Mouse (Mus musculus) heart, postnatal 0 days (tissue): ENCODE data around the gene Nr2f2. TPM values are rescaled to one million over a fixed set of nuclear protein-coding genes. Genes with fewer than 3 reads are reported as not detected.
A peak's percentile ranks its signal among the peaks of the same experiment; 100 is the strongest.

Experiments
- ATAC-seq: fragments of 200-750 bp; cut with Nextera tagmentation; 2 replicates; pipeline ENCODE4 v1.8.0; 2017; ENCODE audit warnings: low read depth, moderate number of reproducible peaks, moderate library complexity; ENCODE audit not compliant: insufficient read depth
- DNase-seq: peaks from one replicate; pipeline ENCODE4 v3.0.0-alpha.2; 2016; ENCODE audit warnings: low spot score
- H3K27ac ChIP-seq: fragments of 300-500 bp; sonication (generic); 2 replicates; pipeline ENCODE4 v1.5.1; 2014; ENCODE audit warnings: low read depth, mild to moderate bottlenecking
- H3K27me3 ChIP-seq: fragments of 300-500 bp; sonication (generic); 2 replicates; pipeline ENCODE4 v1.6.1; 2014; ENCODE audit warnings: low read length, mixed read lengths; ENCODE audit not compliant: control insufficient read depth, insufficient read depth
- H3K36me3 ChIP-seq: fragments of 300-500 bp; sonication (generic); replicated peaks from 2 replicates; pipeline ENCODE4 v1.6.1; 2014; ENCODE audit warnings: low read length, mixed read lengths; ENCODE audit not compliant: control insufficient read depth, insufficient read depth
- H3K4me1 ChIP-seq: fragments of 300-500 bp; sonication (generic); 2 replicates; pipeline ENCODE4 v1.6.1; 2014; ENCODE audit warnings: antibody characterized with exemption; ENCODE audit not compliant: control insufficient read depth, insufficient read depth
- H3K4me2 ChIP-seq: fragments of 300-500 bp; sonication (generic); 2 replicates; pipeline ENCODE4 v1.6.1; 2014; ENCODE audit warnings: low read depth, mild to moderate bottlenecking, low read length, moderate library complexity
- H3K4me3 ChIP-seq: fragments of 300-500 bp; sonication (generic); 2 replicates; pipeline ENCODE4 v1.5.1; 2014; ENCODE audit warnings: low read depth, low read length
- H3K9ac ChIP-seq: fragments of 300-500 bp; sonication (generic); replicated peaks from 2 replicates; pipeline ENCODE4 v1.6.1; 2014; ENCODE audit warnings: low read depth, low read length, mixed read lengths
- H3K9me3 ChIP-seq: fragments of 300-500 bp; sonication (generic); replicated peaks from 2 replicates; pipeline ENCODE4 v1.6.1; 2016; ENCODE audit warnings: low read length; ENCODE audit not compliant: control insufficient read depth
- CTCF ChIP-seq: IDR thresholded peaks from 2 replicates; pipeline ENCODE4 v1.5.1; 2016; ENCODE audit warnings: antibody characterized with exemption, control low read depth, low read depth
- EP300 ChIP-seq: IDR thresholded peaks from 2 replicates; pipeline ENCODE4 v1.6.1; 2016; ENCODE audit warnings: antibody characterized with exemption, low read depth
- WGBS: fragments of 180-500 bp; shearing (Covaris S2); extraction: QIAGEN DNeasy Blood & Tissue Kit; methylation state at CpG from one replicate; pipeline ENCODE4 v1.1.7; 2014; 5-methylcytosine and 5-hydroxymethylcytosine counted together
- polyA plus RNA-seq: library from polyadenylated mRNA; unstranded; fragments of >200 nt; fragmentation: Nextera tagmentation; extraction: Ambion mirVana; gene quantifications from 2 replicates; pipeline ENCODE4 v1.2.1, GENCODE M21; 2015
- total RNA-seq: library from RNA; depleted of rRNA; stranded (reverse); fragments of >200 nt; gene quantifications from 2 replicates; pipeline ENCODE4 v1.2.3, GENCODE M21; 2014; ENCODE audit warnings: low replicate concordance

Gene Nr2f2
- total and polyA plus RNA-seq, 2 experiments from 2014 or later: 8.3 to 18.2 TPM

- ATAC-seq: no peak
- peaks cover 99% of the 10 kb centered on the region for H3K27me3 ChIP-seq
- no peak overlapping the region for H3K9ac ChIP-seq
- no peak for DNase-seq
- H3K36me3 ChIP-seq: no peaks in the 10 kb centered on the region
- H3K9me3 ChIP-seq: no peaks in the 10 kb centered on the region
- TF ChIP-seq CTCF: no peak
- no peak for TF ChIP-seq EP300
- 19% methylated on average over 19 of the region's 19 CpGs for WGBS
- H3K4me3 ChIP-seq: no peak overlapping the region
- no peak overlapping the region for H3K27ac ChIP-seq
- no peak overlapping the region for H3K4me2 ChIP-seq
- H3K4me1 ChIP-seq: no peaks in the 10 kb centered on the region
Observed at GRCm38 (mm10) chr7:70329521-70330206, 36.9 kb downstream of the Nr2f2 start.

GRCm38 (mm10) chr7:70329037-70329516 lies 37.5 kb downstream of the Nr2f2 start:
- Histone ChIP-seq H3K9me3 (no peaks in the 10 kb centered on the region), H3K4me3 (no peak overlapping the region), H3K4me2 (no peak overlapping the region), H3K27me3 (peaks cover 100% of the 10 kb centered on the region), H3K9ac (no peak overlapping the region), H3K27ac (no peak overlapping the region), H3K36me3 (no peaks in the 10 kb centered on the region), H3K4me1 (no peaks in the 10 kb centered on the region)
- DNase-seq (no peak), ATAC-seq (no peak)
- WGBS: 17% methylated on average over 6 of the region's 6 CpGs
- no peak for TF ChIP-seq CTCF
- TF ChIP-seq EP300: no peak

- peaks cover 100% of the 10 kb centered on the region for H3K27me3 ChIP-seq
- WGBS: 17% methylated on average over 10 of the region's 10 CpGs
Observed at GRCm38 (mm10) chr7:70328206-70329036, 38.1 kb downstream of the Nr2f2 start.

GRCm38 (mm10) chr7:70327191-70327590 lies 39.3 kb downstream of the Nr2f2 start:
- Histone ChIP-seq H3K9ac (no peak overlapping the region), H3K4me3 (no peak overlapping the region), H3K36me3 (no peaks in the 10 kb centered on the region), H3K9me3 (no peaks in the 10 kb centered on the region), H3K27me3 (peaks cover 100% of the 10 kb centered on the region), H3K4me2 (no peak overlapping the region), H3K27ac (no peak overlapping the region), H3K4me1 (no peaks in the 10 kb centered on the region)
- DNase-seq: no peak
- ATAC-seq: no peak
- 19% methylated on average over 2 of the region's 2 CpGs for WGBS
- no peak for TF ChIP-seq EP300
- TF ChIP-seq CTCF: no peak

More at GRCm38 (mm10) chr7:70328206-70329036, 38.1 kb downstream of the Nr2f2 start:
- Histone ChIP-seq H3K36me3 (no peaks in the 10 kb centered on the region), H3K9me3 (no peaks in the 10 kb centered on the region), H3K9ac (no peak overlapping the region), H3K4me2 (no peak overlapping the region), H3K4me1 (no peaks in the 10 kb centered on the region), H3K4me3 (no peak overlapping the region), H3K27ac (no peak overlapping the region)
- ATAC-seq: no peak
- TF ChIP-seq CTCF (no peak), EP300 (no peak)
- no peak for DNase-seq

- no peaks in the 10 kb centered on the region for H3K4me1 ChIP-seq
- 8% methylated on average over 21 of the region's 21 CpGs for WGBS
Observed at GRCm38 (mm10) chr7:70326176-70327035, 40.1 kb downstream of the Nr2f2 start.

More at GRCm38 (mm10) chr7:70326176-70327035, 40.1 kb downstream of the Nr2f2 start:
- peaks cover 98% of the 10 kb centered on the region for H3K27me3 ChIP-seq
- H3K36me3 ChIP-seq: no peaks in the 10 kb centered on the region
- ATAC-seq (no peak), DNase-seq (no peak)
- H3K4me3 ChIP-seq: peak overlapping the region; percentile 4
- no peak overlapping the region for H3K27ac ChIP-seq
- H3K4me2 ChIP-seq: no peak overlapping the region
- H3K9me3 ChIP-seq: no peaks in the 10 kb centered on the region
- TF ChIP-seq CTCF: no peak
- no peak overlapping the region for H3K9ac ChIP-seq
